Mouse (Mus musculus) urinary bladder, adult 18-20 months (tissue): ENCODE results near the gene Msl2.

Source experiments
- DNase-seq, 2 experiments: peaks; one replicate each; pipeline ENCODE4 v3.0.0; 2022; ENCODE audit warnings: low spot score in 2 of 2, mixed read lengths in 2 of 2

The Msl2 gene

DNA sequence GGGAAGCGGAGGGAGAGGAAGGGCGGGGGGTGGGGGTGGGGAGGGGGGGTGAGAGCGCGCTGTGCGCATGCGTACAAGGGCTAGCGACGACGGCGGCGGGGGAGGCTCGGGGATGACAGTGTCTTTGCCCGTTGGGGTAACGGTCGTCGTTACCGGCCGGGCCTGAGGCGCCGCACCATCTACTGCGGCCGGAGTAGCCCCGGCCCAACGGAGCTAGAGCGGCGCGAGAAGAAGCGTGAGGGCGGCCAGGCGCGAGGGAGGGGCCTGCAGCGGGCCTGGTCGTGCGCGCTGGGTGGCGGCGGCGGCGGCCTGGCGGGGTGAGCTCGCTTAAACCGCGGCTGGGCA, at the start of gene Msl2:
Msl2 (plus strand) TSS at position 115 of the 345 bp plus-strand sequence.
- DNase-seq: peak in 1 of 2 experiments; percentile 62

DNA sequence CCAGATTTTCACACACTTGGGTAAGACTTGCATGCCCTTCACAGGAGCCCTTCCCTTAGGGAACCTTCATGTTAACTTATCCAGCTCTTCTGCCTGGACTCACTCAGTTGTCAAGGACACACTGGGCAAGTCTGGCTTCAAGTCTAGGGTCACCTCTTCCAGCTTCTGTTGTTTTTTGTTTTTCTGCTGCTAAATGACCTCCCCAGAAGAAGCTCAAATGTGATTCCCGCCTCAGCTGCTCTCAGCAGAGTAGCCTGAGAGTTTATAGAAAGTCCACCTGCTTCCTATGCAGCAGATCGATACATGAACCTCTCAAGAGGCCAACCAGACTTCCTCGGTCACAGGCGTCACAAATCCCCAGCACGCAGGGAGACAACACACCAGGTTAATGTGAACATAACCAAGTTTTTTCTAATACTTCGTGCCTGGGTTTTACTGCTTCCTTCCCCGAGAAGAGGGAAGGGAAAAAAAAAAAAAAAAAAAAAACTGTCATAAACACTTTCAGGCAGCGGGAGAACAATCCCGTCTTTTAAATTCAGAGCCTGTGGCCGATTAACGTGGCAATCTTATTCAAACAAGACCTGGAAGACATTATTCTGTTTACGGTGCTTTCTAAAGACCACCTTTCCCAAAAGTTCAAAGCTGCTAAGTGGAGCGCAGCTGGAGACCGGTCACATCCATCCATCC, 40.0 kb upstream of the Msl2 start:
- DNase-seq: no peak

GRCm38 (mm10) chr9:101034448-101035098, 39.3 kb upstream of the Msl2 start, which contains the start of gene Pccb:
TSS of gene Pccb (minus strand) at chr9:101034898.
- peak; percentile 87 to 94 for DNase-seq

- no peak for DNase-seq
Measured at GRCm38 (mm10) chr9:101035836-101036596, 37.9 kb upstream of the Msl2 start.

DNA sequence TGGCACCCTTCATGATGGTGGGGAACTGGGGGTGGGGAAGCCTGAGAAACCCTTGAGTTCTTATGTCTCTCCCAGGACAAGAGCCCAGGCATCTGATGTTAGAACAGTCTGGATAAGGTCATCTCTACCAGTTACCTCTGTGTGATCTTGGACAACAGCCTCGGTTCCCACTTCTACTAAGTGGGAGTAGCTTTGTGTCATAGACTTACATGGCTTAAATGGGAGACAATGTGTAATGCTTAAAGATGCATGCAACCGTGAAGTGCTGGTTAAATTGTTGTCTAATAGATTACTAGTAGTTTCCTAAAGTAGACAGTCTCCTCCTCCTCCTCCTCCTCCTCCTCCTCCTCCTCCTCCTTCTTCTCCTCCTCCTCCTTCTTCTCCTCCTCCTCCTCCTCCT, 37.0 kb upstream of the Msl2 start:
- no peak for DNase-seq

DNA sequence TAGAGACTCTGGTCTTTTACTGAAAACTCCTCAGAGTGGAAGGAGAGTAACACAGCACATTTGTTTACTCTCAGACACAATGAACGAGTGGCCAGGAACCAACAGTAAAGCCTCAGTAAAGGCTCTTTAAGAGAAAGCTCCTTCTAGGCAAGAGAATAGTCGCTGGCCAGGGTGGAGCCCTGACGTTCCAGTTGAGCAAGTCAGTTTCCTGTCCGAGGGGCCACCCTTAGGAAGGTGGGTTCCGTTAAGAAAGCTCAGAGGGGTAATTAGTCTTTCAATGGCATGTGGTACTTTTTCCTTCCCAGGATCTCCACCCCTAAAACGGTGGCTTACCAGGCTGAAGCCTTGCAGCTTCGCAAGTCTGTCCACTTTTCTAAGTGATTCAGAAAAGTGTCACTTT, 36.5 kb upstream of the Msl2 start:
- peak in 1 of 2 experiments; percentile 23 for DNase-seq

DNA sequence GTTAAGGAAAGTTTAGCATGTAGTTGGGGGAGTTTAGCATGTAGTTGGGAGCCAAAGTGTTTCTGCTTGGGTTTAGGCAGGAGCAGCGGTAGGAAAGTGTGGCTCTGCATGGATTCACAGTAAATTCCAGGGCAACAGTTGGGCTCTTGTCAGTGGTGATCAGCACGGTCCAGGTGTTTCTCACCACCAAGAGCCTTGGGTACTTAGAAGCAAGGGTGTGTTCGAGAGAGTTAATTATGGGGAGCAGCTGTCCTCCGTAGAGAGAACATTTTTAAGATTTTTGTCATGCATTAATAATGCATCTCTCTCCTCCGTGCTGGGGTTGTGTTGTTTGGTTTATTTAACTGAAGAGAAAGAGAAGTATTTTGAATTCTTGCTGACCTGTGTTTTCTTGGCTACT, 35.3 kb upstream of the Msl2 start:
- DNase-seq: no peak

- DNase-seq: no peak
Measured at GRCm38 (mm10) chr9:101041508-101041907, 32.4 kb upstream of the Msl2 start.

DNA sequence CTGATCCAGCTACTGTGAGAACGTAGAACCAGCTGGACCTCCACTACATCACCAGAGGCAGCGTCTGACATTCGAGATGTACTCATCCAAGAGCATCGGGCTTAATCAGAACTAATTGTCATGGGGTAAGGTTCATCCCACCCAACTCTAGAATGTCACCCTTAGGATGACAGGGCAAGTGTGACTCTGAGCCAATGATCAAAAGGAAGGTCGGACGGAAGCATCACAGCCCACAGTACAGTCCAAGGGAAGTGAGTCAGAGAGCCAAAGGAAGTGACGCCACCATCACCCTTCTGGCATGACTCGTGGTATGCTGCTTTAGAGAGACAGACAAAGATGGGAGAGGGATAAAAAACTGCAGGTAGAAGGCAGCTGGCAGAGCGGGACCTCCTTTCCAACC, 31.7 kb upstream of the Msl2 start:
- no peak for DNase-seq

DNA sequence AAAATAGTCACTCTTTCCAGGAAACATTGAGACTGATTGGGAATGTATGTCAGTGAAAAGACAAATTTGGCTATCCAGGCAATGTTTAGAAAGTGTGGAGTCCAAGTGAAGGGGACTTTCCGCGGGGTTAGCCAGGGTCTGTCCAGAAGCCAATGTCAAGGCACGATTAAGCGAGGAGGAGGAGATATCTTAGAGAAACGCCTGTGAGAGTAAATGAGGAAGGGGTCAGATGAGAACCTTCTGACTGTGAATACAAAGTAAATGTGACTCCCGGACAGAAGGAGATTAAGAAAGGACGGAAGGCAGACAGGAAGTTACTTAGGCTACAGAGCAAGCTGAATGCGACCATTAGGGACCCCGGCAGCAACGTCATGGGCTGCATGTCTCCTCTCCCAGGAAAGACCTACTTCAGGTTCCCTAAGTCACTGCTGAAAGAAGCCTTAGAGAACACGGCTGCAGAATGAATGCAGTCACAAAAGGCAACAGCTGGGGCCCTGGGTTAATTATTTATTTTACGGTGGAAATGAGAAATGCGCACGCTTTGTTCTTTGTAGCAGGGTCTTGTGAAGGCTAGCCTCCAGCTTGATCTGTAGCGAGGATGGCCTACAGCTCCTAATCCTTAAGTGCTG, 28.1 kb upstream of the Msl2 start:
- DNase-seq: no peak

DNA sequence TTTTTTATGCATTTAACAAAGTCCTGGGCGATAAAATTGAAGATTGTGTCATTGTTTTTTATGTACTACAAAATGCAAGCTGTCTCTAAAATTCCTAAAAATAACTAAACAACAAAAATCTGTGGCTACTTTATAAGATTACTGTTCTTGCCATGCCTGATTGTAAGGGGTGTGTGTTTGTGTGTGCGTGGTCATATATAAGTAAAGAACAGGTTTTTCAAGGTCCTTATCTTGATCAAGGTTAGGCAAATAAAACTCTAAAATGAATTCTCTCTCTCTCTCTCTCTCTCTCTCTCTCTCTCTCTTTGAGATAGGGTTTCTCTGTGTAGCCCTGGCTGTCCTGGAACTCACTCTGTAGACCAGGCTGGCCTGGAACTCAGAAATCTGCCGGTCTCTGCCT, 21.9 kb upstream of the Msl2 start:
- no peak for DNase-seq

DNA sequence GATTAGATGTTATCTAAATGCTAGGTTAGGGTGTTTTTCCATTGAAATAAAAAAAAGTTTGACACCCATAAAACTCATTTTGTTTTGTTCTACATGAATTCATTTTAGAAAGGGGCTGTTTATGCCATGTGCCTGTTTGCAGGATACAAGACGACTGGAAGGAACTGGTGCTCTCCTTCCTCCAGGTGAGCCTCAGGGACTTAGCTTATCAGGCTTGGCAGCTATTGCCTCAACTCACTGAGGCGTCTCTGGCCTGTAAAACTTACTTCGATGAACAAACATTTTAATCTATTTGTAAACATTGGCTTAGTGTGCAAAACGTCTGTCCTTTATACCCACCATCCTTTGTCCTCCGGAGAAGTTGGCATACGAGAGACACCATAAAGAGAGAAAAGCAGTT, 21.2 kb upstream of the Msl2 start:
- DNase-seq: no peak

DNA sequence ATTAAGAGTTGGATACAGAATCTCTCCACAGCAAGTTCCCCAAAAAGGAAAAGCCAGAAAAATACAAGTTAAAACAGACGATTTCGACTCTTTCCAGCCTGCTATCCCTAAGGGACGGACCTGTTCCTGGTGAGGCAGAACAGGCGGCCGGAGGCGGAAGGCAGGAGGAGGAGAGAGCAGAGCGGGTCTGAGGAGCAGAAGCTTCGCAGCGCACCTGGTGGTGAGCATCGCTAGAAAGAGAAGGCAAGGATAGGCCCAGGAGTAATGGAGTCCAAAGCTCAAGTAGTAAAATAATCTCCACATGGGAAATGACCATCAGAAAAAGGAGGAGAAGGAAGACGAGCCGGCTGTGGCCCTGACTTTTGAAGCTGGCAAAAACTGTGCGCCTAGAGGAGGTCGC, 20.6 kb upstream of the Msl2 start:
- no peak for DNase-seq

DNA sequence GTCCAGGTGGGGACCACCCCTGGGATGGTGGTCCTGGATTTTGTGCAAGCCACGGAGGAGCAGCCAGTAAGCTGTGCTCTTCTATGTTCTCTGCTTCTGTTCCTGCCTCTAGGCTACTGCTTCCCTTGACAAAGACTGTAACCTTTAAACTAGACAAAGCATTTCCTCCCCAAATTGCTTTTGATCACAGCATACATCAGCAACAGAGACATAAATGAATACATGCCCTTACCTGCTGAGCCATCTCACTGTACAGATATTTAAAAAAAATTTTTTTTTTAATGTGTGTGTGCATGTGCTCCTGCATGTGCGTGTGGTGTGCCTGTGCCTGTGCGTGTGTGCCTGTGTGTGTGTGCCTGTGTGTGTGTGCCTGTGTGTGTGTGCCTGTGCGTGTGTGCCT, 16.7 kb upstream of the Msl2 start:
- DNase-seq: no peak

DNA sequence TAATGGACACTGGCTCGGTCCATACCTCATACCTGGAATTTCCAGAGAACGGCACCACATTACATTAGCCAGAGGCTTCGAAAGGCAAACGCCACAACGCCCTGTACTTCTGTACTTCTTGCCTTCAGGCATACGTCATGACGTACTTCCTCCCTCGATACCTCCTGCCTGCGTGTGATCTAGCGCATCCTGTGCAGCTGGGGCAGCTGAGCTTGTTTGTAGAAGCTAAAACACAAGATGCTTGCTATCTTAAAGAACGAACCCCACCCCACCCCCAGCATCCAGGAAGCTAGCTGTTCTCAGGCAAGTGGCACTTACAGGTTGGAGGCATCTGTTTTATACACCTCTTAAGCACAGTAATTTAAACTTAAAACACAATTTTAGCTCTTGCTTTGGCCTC, 12.9 kb upstream of the Msl2 start:
- DNase-seq: no peak

- no peak for DNase-seq
Measured at GRCm38 (mm10) chr9:101062253-101062780, 11.6 kb upstream of the Msl2 start.

GRCm38 (mm10) chr9:101065076-101065602, 8.8 kb upstream of the Msl2 start:
- DNase-seq: no peak

DNA sequence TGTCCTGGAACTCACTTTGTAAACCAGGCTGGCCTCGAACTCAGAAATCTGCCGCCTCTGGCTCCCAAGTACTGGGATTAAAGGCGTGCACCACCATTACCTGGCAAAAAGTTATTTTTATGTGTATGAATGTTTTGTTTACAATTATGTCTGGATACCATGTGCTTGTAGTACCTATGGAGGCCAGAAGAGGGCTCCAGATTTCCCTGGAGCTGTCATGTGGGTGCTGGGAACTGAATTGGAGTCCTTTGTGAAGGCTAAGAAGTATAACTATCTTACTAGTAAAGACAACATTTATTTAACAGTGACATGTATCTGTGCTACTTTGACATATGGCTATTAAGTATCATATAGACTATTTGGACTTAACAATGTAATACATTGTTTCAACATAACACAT, 4.1 kb upstream of the Msl2 start:
- DNase-seq: no peak

- no peak for DNase-seq
Measured at GRCm38 (mm10) chr9:101072506-101072905, 1.4 kb upstream of the Msl2 start.

DNA sequence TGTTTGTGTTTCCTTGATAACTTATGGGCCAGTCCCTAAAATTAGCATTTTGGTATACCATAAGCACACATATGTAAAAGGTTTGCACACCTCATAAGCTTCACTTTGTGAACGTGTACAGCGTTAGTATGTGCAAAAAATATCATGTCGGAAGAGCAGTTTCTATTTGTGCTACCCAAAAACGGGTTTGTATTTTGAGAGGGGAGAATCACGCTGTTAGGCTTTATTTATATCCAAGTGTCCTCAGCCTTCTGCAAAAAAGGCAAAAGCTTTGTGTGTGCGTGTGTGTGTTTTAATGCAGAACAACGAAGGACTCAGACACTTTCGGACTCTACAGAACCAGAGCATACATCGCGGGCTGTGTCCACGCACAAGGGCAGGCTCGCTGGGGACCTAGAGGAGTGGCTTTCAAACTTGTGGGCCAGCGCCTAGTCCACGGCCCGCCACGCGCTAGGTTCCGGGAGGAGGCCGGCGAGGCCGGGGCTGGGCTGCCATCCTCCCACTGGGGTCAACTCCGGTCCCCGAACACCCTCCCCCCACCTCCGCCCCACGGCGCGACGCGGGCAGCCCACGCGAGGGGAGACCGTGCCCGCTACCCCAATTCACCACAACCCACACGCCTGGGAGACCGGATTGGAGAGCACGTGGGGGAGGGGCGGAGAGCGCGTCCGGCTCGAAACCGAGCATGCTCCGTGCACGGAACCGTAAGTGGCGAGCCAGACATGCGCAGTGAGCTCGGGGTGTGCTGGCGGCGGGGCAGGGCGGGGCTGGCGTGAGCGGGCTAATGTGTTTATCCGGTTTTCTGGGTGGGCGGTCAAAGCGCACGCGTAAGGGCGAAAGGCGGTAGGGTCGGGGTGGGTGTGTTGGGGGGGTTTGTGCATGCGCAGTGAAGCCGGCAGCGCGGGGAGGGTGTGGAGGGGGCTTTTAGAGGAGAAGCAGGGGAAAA, 587 bp upstream of the Msl2 start:
- DNase-seq: peak; percentile 97 to 99
